Mouse (Mus musculus) kidney, embryonic 14.5 days (tissue): ENCODE measurements around the gene Ankrd13a. TPM values are rescaled to one million over a fixed set of nuclear protein-coding genes. Genes with fewer than 3 reads are reported as not detected.
A peak's percentile ranks its signal among the peaks of the same experiment; 100 is the strongest.

Experiments
- ATAC-seq: fragments of 200-750 bp; cut with Nextera tagmentation; 2 replicates; pipeline ENCODE4 v1.8.0; 2017; ENCODE audit warnings: moderate number of reproducible peaks, mild to moderate bottlenecking, moderate TSS enrichment, moderate library complexity; ENCODE audit not compliant: low FRiP score, low TSS enrichment
- H3K27ac ChIP-seq: fragments of 300-500 bp; sonication (generic); 2 replicates; pipeline ENCODE4 v1.5.1; 2014; ENCODE audit warnings: low read depth, mild to moderate bottlenecking, low read length, moderate library complexity, mixed read lengths
- H3K27me3 ChIP-seq: fragments of 300-500 bp; sonication (generic); 2 replicates; pipeline ENCODE4 v1.6.1; 2014; ENCODE audit warnings: mild to moderate bottlenecking, low read length; ENCODE audit not compliant: control insufficient read depth, insufficient read depth
- H3K36me3 ChIP-seq: fragments of 300-500 bp; sonication (generic); 2 replicates; pipeline ENCODE4 v1.6.1; 2014; ENCODE audit warnings: low read length, mixed read lengths; ENCODE audit not compliant: control insufficient read depth, insufficient read depth
- H3K4me1 ChIP-seq: fragments of 300-500 bp; sonication (generic); 2 replicates; pipeline ENCODE4 v1.6.1; 2014; ENCODE audit warnings: low read length, mixed read lengths; ENCODE audit not compliant: control insufficient read depth, insufficient read depth
- H3K4me2 ChIP-seq: fragments of 300-500 bp; sonication (generic); replicated peaks from 2 replicates; pipeline ENCODE4 v1.6.1; 2014; ENCODE audit warnings: low read depth, mild to moderate bottlenecking, low read length
- H3K4me3 ChIP-seq: fragments of 300-500 bp; sonication (generic); 2 replicates; pipeline ENCODE4 v1.5.1; 2014; ENCODE audit warnings: mild to moderate bottlenecking, low read length
- H3K9ac ChIP-seq: fragments of 300-500 bp; sonication (generic); 2 replicates; pipeline ENCODE4 v1.6.1; 2014; ENCODE audit warnings: low read depth, mild to moderate bottlenecking, low read length, moderate library complexity
- H3K9me3 ChIP-seq: fragments of 300-500 bp; sonication (generic); 2 replicates; pipeline ENCODE4 v1.6.1; 2016; ENCODE audit warnings: low read length; ENCODE audit not compliant: control insufficient read depth
- WGBS: fragments of 180-500 bp; shearing (Covaris S2); extraction: QIAGEN DNeasy Blood & Tissue Kit; methylation state at CpG from one replicate; pipeline ENCODE4 v1.1.7; 2014; 5-methylcytosine and 5-hydroxymethylcytosine counted together
- polyA plus RNA-seq: library from polyadenylated mRNA; unstranded; fragments of >200 nt; fragmentation: Nextera tagmentation; extraction: Ambion mirVana; gene quantifications from 2 replicates; pipeline ENCODE4 v1.2.1, GENCODE M21; 2014

Ankrd13a gene
- polyA plus RNA-seq, 1 experiment from 2014 or later: 67.9 TPM

DNA sequence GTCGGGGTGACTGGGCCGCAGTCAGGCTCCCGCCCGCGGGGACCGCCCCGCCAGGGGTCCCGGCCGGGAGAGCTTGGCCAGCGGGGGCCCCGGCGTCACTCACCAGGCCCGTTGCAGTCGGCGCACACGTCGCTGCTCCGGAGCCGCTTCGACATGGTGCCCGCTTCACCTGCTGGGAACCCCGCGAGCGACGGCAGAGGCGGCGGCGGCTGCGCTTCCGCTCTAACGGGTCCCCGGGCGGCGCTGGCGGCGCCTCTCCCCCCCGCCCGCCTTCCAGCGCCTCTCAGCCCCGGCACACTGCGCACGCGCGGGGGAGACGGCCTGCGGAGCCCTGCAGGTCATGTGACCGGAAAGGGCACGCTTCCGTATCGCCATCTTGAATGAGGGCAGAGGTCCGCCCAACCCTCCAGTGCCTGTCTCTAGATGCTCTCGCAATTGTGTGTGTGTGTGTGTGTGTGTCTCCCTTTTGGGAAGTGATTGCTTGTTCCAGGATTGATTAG lies 1.2 kb upstream of the Ankrd13a start:
- Histone ChIP-seq H3K36me3 (no peaks in the 10 kb centered on the region), H3K4me2 (peak overlapping the region; percentile 71), H3K27ac (peak overlapping the region; percentile 77), H3K9ac (peak overlapping the region; percentile 94), H3K9me3 (no peaks in the 10 kb centered on the region), H3K27me3 (no peaks in the 10 kb centered on the region; the same call in 1 of the 2 replicates), H3K4me3 (peak overlapping the region; percentile 98), H3K4me1 (peaks cover 12% of the 10 kb centered on the region)
- ATAC-seq: peak; percentile 82
- WGBS: under 1% methylated on average over 41 of the region's 52 CpGs

DNA sequence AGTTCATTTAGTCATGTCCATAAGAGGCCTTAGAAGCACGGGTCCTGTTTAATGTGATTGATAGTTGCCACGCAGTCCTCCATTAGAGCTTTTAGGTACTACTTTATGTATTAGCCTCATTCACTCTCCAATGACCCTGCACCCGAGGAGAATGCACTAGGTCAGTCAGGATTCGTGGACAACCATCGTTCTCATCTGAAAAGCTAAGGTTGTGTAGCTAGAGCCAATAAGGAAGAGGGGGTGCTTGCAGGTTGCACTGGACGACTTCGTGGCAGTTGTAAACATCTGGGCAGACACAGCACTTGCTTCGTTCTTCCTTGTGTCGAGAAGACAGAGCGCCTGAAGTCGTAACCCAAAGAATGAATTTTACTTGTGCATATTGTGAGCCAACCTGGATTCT lies 697 bp upstream of the Ankrd13a start:
- Histone ChIP-seq H3K4me2 (peak overlapping the region; percentile 71), H3K4me1 (peaks cover 12% of the 10 kb centered on the region), H3K27me3 (no peaks in the 10 kb centered on the region; the same call in 1 of the 2 replicates), H3K9ac (peak overlapping the region; percentile 94), H3K9me3 (no peaks in the 10 kb centered on the region), H3K4me3 (peak overlapping the region; percentile 98), H3K36me3 (no peaks in the 10 kb centered on the region), H3K27ac (peak overlapping the region; percentile 77)
- 3% methylated on average over 11 of the region's 11 CpGs for WGBS
- ATAC-seq: no peak

DNA sequence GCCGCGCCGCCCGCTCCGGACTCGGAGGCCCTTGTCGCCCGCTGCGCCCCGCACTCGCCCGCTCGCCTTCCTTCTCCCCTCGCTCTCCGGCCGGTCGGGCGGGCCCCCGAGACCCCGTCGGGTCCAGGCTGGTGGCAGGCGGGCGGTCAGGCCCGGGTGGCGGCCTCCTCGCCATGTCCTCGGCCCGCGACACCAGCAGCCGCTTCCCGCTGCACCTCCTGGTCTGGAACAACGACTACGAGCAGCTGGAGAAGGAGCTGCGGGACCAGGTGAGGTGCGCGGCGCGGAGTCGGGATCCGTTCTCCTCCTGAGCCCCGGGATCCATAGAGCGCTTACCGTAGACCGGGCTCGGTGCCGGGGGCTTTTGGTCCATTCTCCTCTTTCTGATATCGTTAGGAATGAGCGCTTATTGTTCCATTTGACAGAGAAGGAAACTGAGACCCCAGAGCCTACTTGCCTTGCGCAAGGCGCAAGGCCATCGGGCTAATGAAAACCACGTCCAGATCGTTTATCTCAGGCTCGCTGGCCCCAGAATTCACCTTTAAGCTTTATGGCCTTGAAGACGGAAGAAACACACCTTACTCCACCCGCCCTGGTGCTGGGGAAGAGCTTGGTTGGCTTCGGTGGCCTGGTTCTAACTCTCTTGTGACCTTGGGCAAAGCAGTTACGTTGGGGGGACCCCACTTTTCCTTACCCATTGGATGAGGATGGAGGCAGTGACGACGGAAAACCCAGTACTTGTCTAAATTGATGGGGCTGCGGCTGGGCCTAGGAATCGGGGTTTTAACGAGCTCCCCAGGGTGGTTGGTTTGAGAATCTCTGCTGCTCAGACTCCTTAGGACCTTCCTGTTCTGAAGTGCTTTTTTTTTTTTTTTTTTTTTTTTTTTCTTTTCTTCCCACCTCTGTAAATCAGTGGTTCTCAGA lies 841 bp downstream of the Ankrd13a start, which contains the start of gene Git2:
Git2 (minus strand) TSS at position 462 of the 924 bp plus-strand sequence.
- ATAC-seq: no peak

DNA sequence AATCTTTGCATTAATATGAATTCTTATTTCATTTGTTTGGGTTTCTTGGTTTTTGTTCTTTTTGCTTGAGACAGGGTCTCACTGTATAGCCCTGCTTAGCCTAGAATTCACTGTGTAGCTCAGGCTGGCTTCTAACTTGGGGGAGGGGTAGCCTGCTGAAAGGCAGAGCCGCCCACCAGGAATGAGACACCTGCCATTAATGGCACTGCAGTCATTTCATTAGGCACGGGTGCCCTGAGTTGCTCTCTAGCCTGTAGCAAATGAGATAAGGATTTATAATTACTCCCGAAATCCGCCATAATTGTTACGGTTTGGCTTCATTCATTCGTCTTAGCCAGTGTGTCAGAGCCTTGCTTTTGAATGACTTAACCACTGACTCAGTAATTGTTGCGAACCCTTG lies 1.7 kb downstream of the Ankrd13a start:
- Histone ChIP-seq H3K4me3 (peak overlapping the region; percentile 98; the same call in 1 of the 2 replicates), H3K4me1 (peaks cover 18% of the 10 kb centered on the region), H3K36me3 (no peaks in the 10 kb centered on the region), H3K9me3 (no peaks in the 10 kb centered on the region), H3K27me3 (no peaks in the 10 kb centered on the region; the same call in 1 of the 2 replicates), H3K9ac (no peak overlapping the region; the same call in 1 of the 2 replicates), H3K27ac (no peak overlapping the region), H3K4me2 (peak overlapping the region; percentile 71)
- 58% methylated on average over 7 of the region's 7 CpGs for WGBS
- no peak for ATAC-seq

More for the DNA sequence above, 841 bp downstream of the Ankrd13a start, which contains the start of gene Git2:
- Histone ChIP-seq H3K9ac (peak within 1 kb of the TSS; percentile 94), H3K36me3 (no peaks in the 10 kb centered on the region), H3K4me3 (peak within 1 kb of the TSS; percentile 98), H3K4me1 (peaks cover 18% of the 10 kb centered on the region), H3K27me3 (no peaks in the 10 kb centered on the region; the same call in 1 of the 2 replicates), H3K4me2 (peak within 1 kb of the TSS; percentile 71), H3K27ac (peak within 1 kb of the TSS; percentile 83), H3K9me3 (no peaks in the 10 kb centered on the region)
- WGBS: under 1% methylated on average over 58 of the region's 63 CpGs

DNA sequence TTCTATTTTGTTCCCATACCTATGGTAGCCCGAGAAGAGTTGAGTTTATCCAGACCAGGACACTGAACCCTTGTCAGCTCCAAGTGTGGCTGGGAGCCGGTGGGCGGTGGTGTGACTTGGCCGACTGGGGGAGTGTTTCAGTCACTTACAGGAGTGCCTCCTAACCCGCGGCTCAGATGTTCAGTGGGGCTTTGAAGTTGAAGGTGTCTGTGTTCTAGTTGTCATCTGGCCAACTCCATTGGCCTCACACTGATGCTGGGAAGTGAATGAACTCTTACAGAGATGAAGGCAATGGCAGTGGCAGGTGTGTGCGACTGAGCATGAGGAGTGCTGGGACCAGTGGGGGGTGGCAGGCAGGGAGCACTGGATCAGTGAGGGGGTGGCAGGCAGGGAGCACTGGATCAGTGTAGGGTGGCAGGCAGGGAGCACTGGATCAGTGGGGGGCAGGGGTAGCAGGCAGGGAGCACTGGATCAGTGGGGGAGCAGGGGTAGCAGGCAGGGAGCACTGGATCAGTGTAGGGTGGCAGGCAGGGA lies 5.5 kb downstream of the Ankrd13a start:
- WGBS: 40% methylated on average over 7 of the region's 7 CpGs

DNA sequence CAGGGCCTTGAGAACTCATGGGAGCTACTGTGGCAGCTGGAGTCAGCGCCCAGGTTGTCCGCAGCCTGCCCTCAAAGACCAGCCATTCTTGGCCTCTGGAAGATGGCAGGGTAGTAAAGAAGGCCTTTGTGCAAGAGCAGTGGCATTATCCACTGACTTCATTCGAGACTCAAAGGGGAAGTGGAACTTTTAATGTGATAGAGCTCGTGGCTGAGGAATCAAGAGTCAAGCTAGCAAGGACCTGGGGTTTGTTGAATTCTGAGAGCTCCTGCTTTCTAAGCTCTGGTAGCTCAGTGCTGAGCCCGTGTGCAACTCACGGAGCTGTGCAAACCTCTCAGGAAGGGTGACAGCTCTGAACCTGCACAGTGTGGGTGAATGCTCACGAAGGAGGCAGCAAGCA lies 6.4 kb downstream of the Ankrd13a start:
- Histone ChIP-seq H3K4me3 (no peak overlapping the region), H3K4me2 (no peak overlapping the region)
- WGBS: 84% methylated on average over 7 of the region's 7 CpGs

More for the DNA sequence above, 5.5 kb downstream of the Ankrd13a start:
- Histone ChIP-seq H3K4me2 (no peak overlapping the region), H3K36me3 (no peaks in the 10 kb centered on the region), H3K27ac (no peak overlapping the region), H3K4me3 (no peak overlapping the region), H3K27me3 (no peaks in the 10 kb centered on the region; the same call in 1 of the 2 replicates), H3K4me1 (peaks cover 15% of the 10 kb centered on the region; the same call in 1 of the 2 replicates), H3K9ac (no peak overlapping the region), H3K9me3 (no peaks in the 10 kb centered on the region)
- ATAC-seq: no peak

DNA sequence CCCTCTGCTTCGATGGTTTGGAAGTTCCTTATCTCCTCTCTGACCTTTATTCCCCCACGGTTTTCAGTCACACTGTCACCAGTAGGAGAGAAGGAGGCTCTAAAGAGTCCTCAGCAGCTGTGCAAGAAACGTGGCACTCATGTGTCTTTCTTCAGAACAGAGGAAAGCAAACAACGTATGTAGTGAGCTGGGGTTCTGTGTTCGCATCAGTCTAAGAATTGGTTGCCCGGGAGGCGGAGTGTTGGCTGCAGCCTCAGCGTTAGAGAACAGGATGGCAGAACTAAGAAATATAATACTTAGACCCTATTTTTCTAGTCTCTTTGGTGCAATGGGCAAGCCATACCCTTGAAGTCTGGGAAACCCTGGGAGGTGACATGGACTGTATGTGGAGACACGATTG lies 8.5 kb downstream of the Ankrd13a start:
- no peak overlapping the region for H3K27ac ChIP-seq

More for the DNA sequence above, 6.4 kb downstream of the Ankrd13a start:
- no peak for ATAC-seq
- no peaks in the 10 kb centered on the region for H3K36me3 ChIP-seq
- H3K27ac ChIP-seq: no peak overlapping the region
- no peaks in the 10 kb centered on the region; the same call in 1 of the 2 replicates for H3K27me3 ChIP-seq
- peaks cover 13% of the 10 kb centered on the region; the same call in 1 of the 2 replicates for H3K4me1 ChIP-seq
- no peak overlapping the region for H3K9ac ChIP-seq
- no peaks in the 10 kb centered on the region for H3K9me3 ChIP-seq

DNA sequence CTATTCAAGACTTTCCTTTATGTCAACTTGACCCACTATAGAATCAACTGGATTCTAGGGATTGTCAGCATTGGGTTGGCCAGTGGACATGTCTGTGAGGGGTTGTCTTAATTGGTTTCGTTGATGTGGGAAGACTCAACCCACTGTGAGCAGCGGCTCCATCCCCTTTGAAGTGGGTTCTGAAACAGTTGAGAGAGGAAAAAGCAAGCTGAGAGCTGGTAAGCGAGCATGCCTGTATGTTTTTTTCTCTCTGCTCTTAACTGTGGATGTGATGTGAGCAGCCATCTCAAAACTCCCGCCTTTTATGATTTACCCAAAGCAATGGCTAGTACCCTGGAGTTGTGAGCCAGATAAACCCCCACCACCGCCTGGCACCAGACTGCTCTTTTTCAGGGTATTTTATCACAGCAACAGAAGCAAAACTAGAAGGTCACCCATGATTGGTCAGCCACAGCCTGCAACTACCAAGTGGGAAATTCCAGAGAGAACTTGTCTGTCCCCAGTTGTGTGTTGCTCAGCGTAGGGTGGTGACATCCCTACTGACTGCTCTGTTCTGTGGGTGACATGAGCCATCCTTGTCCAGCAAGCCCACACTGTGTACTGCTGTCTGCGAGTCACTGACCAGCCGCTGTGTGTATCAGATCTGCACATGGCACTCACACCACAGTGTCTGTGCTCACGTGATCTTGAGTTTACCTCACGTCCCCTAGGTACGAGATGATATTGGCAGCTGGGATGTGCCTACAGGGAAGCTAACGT lies 9.1 kb downstream of the Ankrd13a start:
- no peak; the same call in 1 of the 2 replicates for ATAC-seq
- 85% methylated on average over 12 of the region's 12 CpGs for WGBS
- H3K4me1 ChIP-seq: peaks cover 9% of the 10 kb centered on the region; the same call in 1 of the 2 replicates
- H3K27ac ChIP-seq: no peak overlapping the region
- H3K27me3 ChIP-seq: no peaks in the 10 kb centered on the region
- no peak overlapping the region for H3K4me2 ChIP-seq
- H3K4me3 ChIP-seq: no peak overlapping the region
- no peaks in the 10 kb centered on the region for H3K9me3 ChIP-seq
- peaks cover 18% of the 10 kb centered on the region; the same call in 1 of the 2 replicates for H3K36me3 ChIP-seq
- no peak overlapping the region for H3K9ac ChIP-seq

More for the DNA sequence above, 8.5 kb downstream of the Ankrd13a start:
- no peaks in the 10 kb centered on the region for H3K27me3 ChIP-seq
- 80% methylated on average over 9 of the region's 9 CpGs for WGBS
- no peak overlapping the region for H3K4me3 ChIP-seq
- ATAC-seq: no peak
- no peak overlapping the region for H3K9ac ChIP-seq
- H3K4me1 ChIP-seq: peaks cover 9% of the 10 kb centered on the region; the same call in 1 of the 2 replicates
- H3K4me2 ChIP-seq: no peak overlapping the region
- H3K36me3 ChIP-seq: peaks cover 12% of the 10 kb centered on the region; the same call in 1 of the 2 replicates
- no peaks in the 10 kb centered on the region for H3K9me3 ChIP-seq
